Mouse (Mus musculus) embryonic fibroblast, embryonic 13.5 days (primary cell): ENCODE results near the gene Klhl3.

ENCODE experiments used
- CTCF ChIP-seq: IDR thresholded peaks from 2 replicates; pipeline ENCODE4 v1.5.1; 2011; ENCODE audit warnings: mild to moderate bottlenecking, control low read depth, low read length, moderate library complexity, borderline replicate concordance; ENCODE audit not compliant: insufficient read depth
- POLR2A ChIP-seq: IDR thresholded peaks from 2 replicates; pipeline ENCODE4 v1.6.1; 2011; ENCODE audit warnings: low read depth, mild to moderate bottlenecking, control low read depth, low read length, moderate library complexity

GRCm38 (mm10) chr13:58025701-58026414 is 87.5 kb downstream of the Klhl3 start:
- no peak for TF ChIP-seq CTCF
- no peak for TF ChIP-seq POLR2A
